In genomic region chr7:105777316-105777715, GRCm38 (mm10) we compare ENCODE assay signal across 11 mouse cellular contexts. TPM values are rescaled to one million over a fixed set of nuclear protein-coding genes. Genes with fewer than 3 reads are reported as not detected.
DNase-seq lines count a peak whose midpoint lies in the region; ATAC-seq and TF ChIP-seq lines count a peak whose summit lies in the region.
"Had no signal": no experiment of that assay in that cellular context is flagged by ENCODE, and none has a peak within 500 bp of the region (broad histone marks: within the 10 kb centered on the region; RNA-seq: fewer than 3 reads in every experiment).

No protein-coding gene starts in this region.

- WGBS in heart, embryonic 12.5 days = 84% methylated on average over 1 of the region's 1 CpGs
- WGBS in lung, postnatal 0 days = 81% methylated on average over 1 of the region's 1 CpGs
- 87% methylated on average over 1 of the region's 1 CpGs for WGBS in intestine, postnatal 0 days
- 71% methylated on average over 1 of the region's 1 CpGs for WGBS in stomach, postnatal 0 days

- no peak for TF ChIP-seq EP300 in lung, postnatal 0 days (IDR thresholded peaks at IDR 0.05)
- no peak for TF ChIP-seq EP300 in stomach, postnatal 0 days (optimal IDR thresholded peaks at IDR 0.05)

- DNase-seq in heart, adult 18-20 months = no peak
- no peak for DNase-seq in lung, postnatal 0 days (ENCODE audit: low spot score)
- no peak for DNase-seq in lung, adult 18-20 months
- no peak for DNase-seq in stomach, postnatal 0 days (ENCODE audit: low spot score)
- no peak for DNase-seq in frontal cortex, postnatal 25 days (ENCODE audit: low spot score in 2 of 2)
- DNase-seq in adrenal gland, postnatal 25 days = no peak
- DNase-seq: cerebellum, adult 2 months; right cerebral cortex, postnatal 25 days had no signal

- no peak for ATAC-seq in heart, embryonic 12.5 days (ENCODE audit: insufficient number of reproducible peaks, low FRiP score)
- no peak for ATAC-seq in lung, postnatal 0 days
- ATAC-seq in intestine, postnatal 0 days = no peak
- no peak for ATAC-seq in stomach, postnatal 0 days (ENCODE audit: low FRiP score, low TSS enrichment)
- ATAC-seq: Patski had no signal

- H3K9me3 ChIP-seq in heart, embryonic 12.5 days (replicated peaks) = no peaks in the 10 kb centered on the region
- H3K9me3 ChIP-seq in lung, postnatal 0 days (ENCODE audit: low read length) = no peaks in the 10 kb centered on the region
- no peaks in the 10 kb centered on the region for H3K9me3 ChIP-seq in intestine, postnatal 0 days (ENCODE audit: control insufficient read depth)
- no peaks in the 10 kb centered on the region for H3K9me3 ChIP-seq in stomach, postnatal 0 days (ENCODE audit: control insufficient read depth, low read length)

- H3K9ac ChIP-seq in heart, embryonic 12.5 days = no peak overlapping the region
- no peak overlapping the region for H3K9ac ChIP-seq in lung, postnatal 0 days (replicated peaks; ENCODE audit: low read depth)
- H3K9ac ChIP-seq in intestine, postnatal 0 days (ENCODE audit: low read depth, low read length) = no peak overlapping the region
- H3K9ac ChIP-seq in stomach, postnatal 0 days (ENCODE audit: low read length) = no peak overlapping the region

- H3K4me1 ChIP-seq in heart, embryonic 12.5 days (replicated peaks) = peaks cover 41% of the 10 kb centered on the region
- peaks cover 10% of the 10 kb centered on the region; the same call in 1 of the 2 replicates for H3K4me1 ChIP-seq in lung, postnatal 0 days (ENCODE audit: insufficient read depth, low read depth, low read length)
- no peaks in the 10 kb centered on the region for H3K4me1 ChIP-seq in intestine, postnatal 0 days (replicated peaks; ENCODE audit: control insufficient read depth, insufficient read depth, low read length)
- peaks cover 7% of the 10 kb centered on the region; the same call in 1 of the 2 replicates for H3K4me1 ChIP-seq in stomach, postnatal 0 days (replicated peaks; ENCODE audit: control insufficient read depth, insufficient read depth)

- H3K36me3 ChIP-seq in heart, embryonic 12.5 days = peaks cover 20% of the 10 kb centered on the region
- H3K36me3 ChIP-seq in lung, postnatal 0 days (ENCODE audit: insufficient read depth, low read length) = no peaks in the 10 kb centered on the region
- H3K36me3 ChIP-seq in intestine, postnatal 0 days (ENCODE audit: control insufficient read depth, insufficient read depth) = peaks cover 13% of the 10 kb centered on the region; the same call in 1 of the 2 replicates
- H3K36me3 ChIP-seq in stomach, postnatal 0 days (ENCODE audit: control insufficient read depth, insufficient read depth, low read length) = peaks cover under 1% of the 10 kb centered on the region; the same call in 1 of the 2 replicates

- no peak for TF ChIP-seq CTCF in lung, postnatal 0 days (IDR thresholded peaks at IDR 0.05)
- no peak for TF ChIP-seq CTCF in intestine, postnatal 0 days (IDR thresholded peaks at IDR 0.05; ENCODE audit: low read depth)
- no peak for TF ChIP-seq CTCF in stomach, postnatal 0 days (IDR thresholded peaks at IDR 0.05; ENCODE audit: low read depth)

- no peaks in the 10 kb centered on the region for H3K27me3 ChIP-seq in heart, embryonic 12.5 days (replicated peaks)
- no peaks in the 10 kb centered on the region for H3K27me3 ChIP-seq in lung, postnatal 0 days (replicated peaks; ENCODE audit: insufficient read depth, low read length)
- H3K27me3 ChIP-seq in intestine, postnatal 0 days (replicated peaks; ENCODE audit: control insufficient read depth, insufficient read depth, low read length) = no peaks in the 10 kb centered on the region
- no peaks in the 10 kb centered on the region for H3K27me3 ChIP-seq in stomach, postnatal 0 days (ENCODE audit: control insufficient read depth, insufficient read depth, low read length)
- H3K27me3 ChIP-seq: Patski had no signal

- no peak overlapping the region for H3K4me3 ChIP-seq in heart, embryonic 12.5 days
- H3K4me3 ChIP-seq in lung, postnatal 0 days (ENCODE audit: low read depth, low read length) = no peak overlapping the region
- H3K4me3 ChIP-seq in intestine, postnatal 0 days (ENCODE audit: low read depth, low read length) = no peak overlapping the region
- H3K4me3 ChIP-seq in stomach, postnatal 0 days (ENCODE audit: low read depth, low read length) = no peak overlapping the region

- H3K27ac ChIP-seq in heart, embryonic 12.5 days (ENCODE audit: poor library complexity, severe bottlenecking) = no peak overlapping the region
- no peak overlapping the region for H3K27ac ChIP-seq in lung, postnatal 0 days (ENCODE audit: low read length)
- H3K27ac ChIP-seq in intestine, postnatal 0 days (ENCODE audit: low read depth, low read length) = no peak overlapping the region
- H3K27ac ChIP-seq in stomach, postnatal 0 days (replicated peaks) = no peak overlapping the region; the same call in 1 of the 2 replicates

- peak overlapping the region; percentile 46 for H3K4me2 ChIP-seq in heart, embryonic 12.5 days
- 0 out of 2 replicates have a peak overlapping the region, but pooled peaks have one; percentile 37 for H3K4me2 ChIP-seq in lung, postnatal 0 days (replicated peaks; ENCODE audit: low read depth, low read length)
- peak overlapping the region; percentile 32; the same call in 1 of the 2 replicates for H3K4me2 ChIP-seq in intestine, postnatal 0 days (replicated peaks; ENCODE audit: low read depth)
- H3K4me2 ChIP-seq in stomach, postnatal 0 days (replicated peaks; ENCODE audit: low read depth) = peak overlapping the region; percentile 34; the same call in 1 of the 2 replicates

RNA-seq across cellular contexts. Expression of gene Dchs1, which starts 10.1 kb away (rescaled TPM):
- polyA plus RNA-seq in heart, embryonic 12.5 days (2016; fragmentation: Nextera tagmentation; extraction: Ambion mirVana) = 8.7 and 9.4 TPM in 2 replicates
- total RNA-seq in heart, adult 18-20 months (2021) = 1 to 10 TPM; 6.0 to 7.3 TPM
- 3.0 and 3.4 TPM in 2 replicates for polyA plus RNA-seq in lung, postnatal 0 days (2015; fragmentation: Nextera tagmentation; extraction: Ambion mirVana)
- 2.2 and 2.4 TPM in 2 replicates for polyA plus RNA-seq in intestine, postnatal 0 days (2015; fragmentation: Nextera tagmentation; extraction: Ambion mirVana)
- polyA plus RNA-seq in stomach, postnatal 0 days (2015; fragmentation: Nextera tagmentation; extraction: Ambion mirVana) = 2.5 and 2.8 TPM in 2 replicates
- total RNA-seq in adrenal gland, postnatal 25 days (2021) = 5.4 and 10.0 TPM in 2 replicates
- polyA plus RNA-seq: Patski had no signal

RNA-seq across cellular contexts. Expression of gene Tpp1, which starts 25.3 kb away (rescaled TPM):
- polyA plus RNA-seq in heart, embryonic 12.5 days (2016; fragmentation: Nextera tagmentation; extraction: Ambion mirVana) = 87.7 and 97.8 TPM in 2 replicates
- 10 to 100 TPM; 39.1 to 52.2 TPM for total RNA-seq in heart, adult 18-20 months (2021)
- polyA plus RNA-seq in lung, postnatal 0 days (2015; fragmentation: Nextera tagmentation; extraction: Ambion mirVana) = 107 and 110 TPM in 2 replicates
- 176 and 184 TPM in 2 replicates for polyA plus RNA-seq in intestine, postnatal 0 days (2015; fragmentation: Nextera tagmentation; extraction: Ambion mirVana)
- 46.1 and 52.6 TPM in 2 replicates for polyA plus RNA-seq in stomach, postnatal 0 days (2015; fragmentation: Nextera tagmentation; extraction: Ambion mirVana)
- 88.3 and 122 TPM in 2 replicates for total RNA-seq in adrenal gland, postnatal 25 days (2021)

RNA-seq across cellular contexts. Expression of gene Taf10, which starts 33.2 kb away (rescaled TPM):
- polyA plus RNA-seq in heart, embryonic 12.5 days (2016; fragmentation: Nextera tagmentation; extraction: Ambion mirVana) = 142 and 160 TPM in 2 replicates
- total RNA-seq in heart, adult 18-20 months (2021) = 100 to 1,000 TPM in 1 of 2 experiments, 10 to 100 TPM in 1; 94.8 to 120 TPM
- polyA plus RNA-seq in lung, postnatal 0 days (2015; fragmentation: Nextera tagmentation; extraction: Ambion mirVana) = 111 and 121 TPM in 2 replicates
- 164 and 168 TPM in 2 replicates for polyA plus RNA-seq in intestine, postnatal 0 days (2015; fragmentation: Nextera tagmentation; extraction: Ambion mirVana)
- 109 and 118 TPM in 2 replicates for polyA plus RNA-seq in stomach, postnatal 0 days (2015; fragmentation: Nextera tagmentation; extraction: Ambion mirVana)
- 198 and 204 TPM in 2 replicates for total RNA-seq in adrenal gland, postnatal 25 days (2021)

RNA-seq across cellular contexts. Expression of gene Mrpl17, which starts 33.6 kb away (rescaled TPM):
- polyA plus RNA-seq in heart, embryonic 12.5 days (2016; fragmentation: Nextera tagmentation; extraction: Ambion mirVana) = 232 TPM in 2 replicates
- 100 to 1,000 TPM; 121 to 126 TPM for total RNA-seq in heart, adult 18-20 months (2021)
- polyA plus RNA-seq in lung, postnatal 0 days (2015; fragmentation: Nextera tagmentation; extraction: Ambion mirVana) = 257 and 270 TPM in 2 replicates
- polyA plus RNA-seq in intestine, postnatal 0 days (2015; fragmentation: Nextera tagmentation; extraction: Ambion mirVana) = 255 and 275 TPM in 2 replicates
- 320 and 359 TPM in 2 replicates for polyA plus RNA-seq in stomach, postnatal 0 days (2015; fragmentation: Nextera tagmentation; extraction: Ambion mirVana)
- 185 and 190 TPM in 2 replicates for total RNA-seq in adrenal gland, postnatal 25 days (2021)

RNA-seq across cellular contexts. Expression of gene Rrp8, which starts 40.1 kb away (rescaled TPM):
- polyA plus RNA-seq in heart, embryonic 12.5 days (2016; fragmentation: Nextera tagmentation; extraction: Ambion mirVana) = 29.1 and 30.9 TPM in 2 replicates
- total RNA-seq in heart, adult 18-20 months (2021) = 10 to 100 TPM in 1 of 2 experiments, 1 to 10 TPM in 1; 9.6 to 14.5 TPM
- polyA plus RNA-seq in lung, postnatal 0 days (2015; fragmentation: Nextera tagmentation; extraction: Ambion mirVana) = 19.0 and 19.3 TPM in 2 replicates
- polyA plus RNA-seq in intestine, postnatal 0 days (2015; fragmentation: Nextera tagmentation; extraction: Ambion mirVana) = 12.7 and 15.0 TPM in 2 replicates
- polyA plus RNA-seq in stomach, postnatal 0 days (2015; fragmentation: Nextera tagmentation; extraction: Ambion mirVana) = 16.6 and 21.3 TPM in 2 replicates
- total RNA-seq in adrenal gland, postnatal 25 days (2021) = 19.1 and 27.7 TPM in 2 replicates
